8 mouse cellular contexts compared by ENCODE assay signal in genomic region chr2:36011331-36011825, GRCm38 (mm10). TPM values are rescaled to one million over a fixed set of nuclear protein-coding genes. Genes with fewer than 3 reads are reported as not detected.
DNase-seq lines count a peak whose midpoint lies in the region; ATAC-seq and TF ChIP-seq lines count a peak whose summit lies in the region.

No protein-coding gene starts in this region.

- peak; percentile 43 for TF ChIP-seq CTCF in stomach, postnatal 0 days (IDR thresholded peaks at IDR 0.05; ENCODE audit: low read depth)

- under 1% methylated on average over 43 of the region's 44 CpGs for WGBS in heart, embryonic 16.5 days
- 0% methylated on average over 44 of the region's 44 CpGs for WGBS in midbrain, embryonic 11.5 days
- WGBS in stomach, postnatal 0 days = 2% methylated on average over 44 of the region's 44 CpGs

- DNase-seq in embryo, embryonic 10.5 days (ENCODE audit: low spot score) = peak; percentile 43
- no peak for DNase-seq in embryo, embryonic 10 days (ENCODE audit: low spot score)
- peak; percentile 40 for DNase-seq in R1 (ENCODE audit: low read depth, low spot score)
- DNase-seq in left cerebral cortex, adult 9 months (ENCODE audit: low spot score in 2 of 2) = peak; percentile 25 to 60
- DNase-seq in midbrain, embryonic 11.5 days (ENCODE audit: low spot score, missing footprints) = peak; percentile 93
- DNase-seq in stomach, postnatal 0 days (ENCODE audit: low spot score) = no peak
- DNase-seq in thymus, adult 18-20 months = no peak

- H3K9me3 ChIP-seq in heart, embryonic 16.5 days (replicated peaks; ENCODE audit: control insufficient read depth, low read length) = no peaks in the 10 kb centered on the region
- H3K9me3 ChIP-seq in midbrain, embryonic 11.5 days (ENCODE audit: control insufficient read depth, low read length) = no peaks in the 10 kb centered on the region
- no peaks in the 10 kb centered on the region for H3K9me3 ChIP-seq in stomach, postnatal 0 days (ENCODE audit: control insufficient read depth, low read length)

- peak overlapping the region; percentile 59 for H3K4me3 ChIP-seq in heart, embryonic 16.5 days (ENCODE audit: low read length)
- H3K4me3 ChIP-seq in midbrain, embryonic 11.5 days (ENCODE audit: low read depth, low read length) = peak overlapping the region; percentile 46
- peak overlapping the region; percentile 40 for H3K4me3 ChIP-seq in stomach, postnatal 0 days (ENCODE audit: low read depth, low read length)

- no peak for TF ChIP-seq EP300 in stomach, postnatal 0 days (optimal IDR thresholded peaks at IDR 0.05)

- H3K4me2 ChIP-seq in heart, embryonic 16.5 days (ENCODE audit: low read depth, low read length) = peak overlapping the region; percentile 83
- peak overlapping the region; percentile 73 for H3K4me2 ChIP-seq in midbrain, embryonic 11.5 days
- peak overlapping the region; percentile 75 for H3K4me2 ChIP-seq in stomach, postnatal 0 days (replicated peaks; ENCODE audit: low read depth)

- peak overlapping the region; percentile 70 for H3K9ac ChIP-seq in heart, embryonic 16.5 days (ENCODE audit: low read length)
- H3K9ac ChIP-seq in midbrain, embryonic 11.5 days (ENCODE audit: low read length) = peak overlapping the region; percentile 63
- peak overlapping the region; percentile 51 for H3K9ac ChIP-seq in stomach, postnatal 0 days (ENCODE audit: low read length)

- no peaks in the 10 kb centered on the region for H3K36me3 ChIP-seq in heart, embryonic 16.5 days (ENCODE audit: control insufficient read depth, insufficient read depth)
- no peaks in the 10 kb centered on the region for H3K36me3 ChIP-seq in midbrain, embryonic 11.5 days (ENCODE audit: control insufficient read depth, insufficient read depth, low read length)
- no peaks in the 10 kb centered on the region for H3K36me3 ChIP-seq in stomach, postnatal 0 days (ENCODE audit: control insufficient read depth, insufficient read depth, low read length)

- H3K27me3 ChIP-seq in heart, embryonic 16.5 days (ENCODE audit: control insufficient read depth, insufficient read depth, low read length) = peaks cover 16% of the 10 kb centered on the region
- peaks cover 15% of the 10 kb centered on the region for H3K27me3 ChIP-seq in midbrain, embryonic 11.5 days (ENCODE audit: control insufficient read depth, insufficient read depth, low read length)
- 0 out of 2 replicates have a peak, but pooled peaks cover 3% of the 10 kb centered on the region for H3K27me3 ChIP-seq in stomach, postnatal 0 days (ENCODE audit: control insufficient read depth, insufficient read depth, low read length)

- ATAC-seq in heart, embryonic 16.5 days (replicated peaks; ENCODE audit: extremely low read depth, insufficient read depth, low FRiP score) = no peak
- ATAC-seq in midbrain, embryonic 11.5 days (ENCODE audit: low FRiP score) = peak; percentile 28; the same call in 1 of the 2 replicates
- no peak for ATAC-seq in stomach, postnatal 0 days (ENCODE audit: low FRiP score, low TSS enrichment)

- H3K4me1 ChIP-seq in heart, embryonic 16.5 days (ENCODE audit: control insufficient read depth, insufficient read depth, low read length) = peaks cover 5% of the 10 kb centered on the region
- H3K4me1 ChIP-seq in midbrain, embryonic 11.5 days (ENCODE audit: control insufficient read depth, insufficient read depth, low read length) = peaks cover 3% of the 10 kb centered on the region; the same call in 1 of the 2 replicates
- peaks cover 4% of the 10 kb centered on the region; the same call in 1 of the 2 replicates for H3K4me1 ChIP-seq in stomach, postnatal 0 days (replicated peaks; ENCODE audit: control insufficient read depth, insufficient read depth)

- H3K27ac ChIP-seq in heart, embryonic 16.5 days (ENCODE audit: low read length) = no peak overlapping the region
- H3K27ac ChIP-seq in midbrain, embryonic 11.5 days (ENCODE audit: low read depth, low read length) = no peak overlapping the region
- no peak overlapping the region for H3K27ac ChIP-seq in stomach, postnatal 0 days (replicated peaks)

RNA-seq across cellular contexts. Expression of gene Ttll11, which starts 31.7 kb away (rescaled TPM):
- 0.80 and 0.94 TPM in 2 replicates for polyA plus RNA-seq in heart, embryonic 16.5 days (2015; fragmentation: Nextera tagmentation; extraction: Ambion mirVana)
- polyA plus RNA-seq in midbrain, embryonic 11.5 days (2014; fragmentation: Nextera tagmentation; extraction: Ambion mirVana) = 1.9 and 3.0 TPM in 2 replicates
- polyA plus RNA-seq in stomach, postnatal 0 days (2015; fragmentation: Nextera tagmentation; extraction: Ambion mirVana) = 0.55 and 0.91 TPM in 2 replicates

RNA-seq across cellular contexts. Expression of gene Ndufa8, which starts 37.8 kb away (rescaled TPM):
- 553 and 578 TPM in 2 replicates for polyA plus RNA-seq in heart, embryonic 16.5 days (2015; fragmentation: Nextera tagmentation; extraction: Ambion mirVana)
- polyA plus RNA-seq in midbrain, embryonic 11.5 days (2014; fragmentation: Nextera tagmentation; extraction: Ambion mirVana) = 184 and 186 TPM in 2 replicates
- 237 and 242 TPM in 2 replicates for polyA plus RNA-seq in stomach, postnatal 0 days (2015; fragmentation: Nextera tagmentation; extraction: Ambion mirVana)

RNA-seq across cellular contexts. Expression of gene Morn5, which starts 37.9 kb away (rescaled TPM):
- 0.42 and 0.87 TPM in 2 replicates for polyA plus RNA-seq in heart, embryonic 16.5 days (2015; fragmentation: Nextera tagmentation; extraction: Ambion mirVana)
- polyA plus RNA-seq in midbrain, embryonic 11.5 days (2014; fragmentation: Nextera tagmentation; extraction: Ambion mirVana) = 0.33 TPM in 1 of 2 replicates, not detected in the other
- polyA plus RNA-seq in stomach, postnatal 0 days (2015; fragmentation: Nextera tagmentation; extraction: Ambion mirVana) = not detected in 2 replicates

Comparison
In these comparisons a context has a peak if more than half of its experiments do, and no peak if none do; other contexts are left out.
1. DNase-seq: peak in embryo, embryonic 10.5 days (single experiment), R1 (single experiment), left cerebral cortex, adult 9 months (2 of 2) and midbrain, embryonic 11.5 days (single experiment); none in embryo, embryonic 10 days (single experiment), stomach, postnatal 0 days (single experiment) and thymus, adult 18-20 months (0 of 2).
2. Peak in every context shown above with its lines, with median percentiles within 50 percentile points of each other: H3K4me2 ChIP-seq, H3K4me3 ChIP-seq and H3K9ac ChIP-seq.